Mouse (Mus musculus) neutrophil, adult 5-6 weeks (primary cell): ENCODE measurements around the gene Agpat3. TPM values are rescaled to one million over a fixed set of nuclear protein-coding genes. Genes with fewer than 3 reads are reported as not detected.
A peak's percentile ranks its signal among the peaks of the same experiment; 100 is the strongest.

ENCODE experiments used
- ATAC-seq: fragments of 151-379, 151-347 bp; 2 replicates; pipeline ENCODE4 v1.8.0; 2017; ENCODE audit warnings: mild to moderate bottlenecking, moderate TSS enrichment; ENCODE audit not compliant: insufficient number of reproducible peaks, poor library complexity, low FRiP score, severe bottlenecking; ENCODE audit errors: extremely low read depth
- total RNA-seq: library from RNA; stranded (forward); fragments of 200-1000 nt; gene quantifications from 2 replicates; pipeline ENCODE4 v1.2.3, GENCODE M21; 2017

Agpat3 gene
- total RNA-seq, 1 experiment from 2014 or later = 34.6 TPM

DNA sequence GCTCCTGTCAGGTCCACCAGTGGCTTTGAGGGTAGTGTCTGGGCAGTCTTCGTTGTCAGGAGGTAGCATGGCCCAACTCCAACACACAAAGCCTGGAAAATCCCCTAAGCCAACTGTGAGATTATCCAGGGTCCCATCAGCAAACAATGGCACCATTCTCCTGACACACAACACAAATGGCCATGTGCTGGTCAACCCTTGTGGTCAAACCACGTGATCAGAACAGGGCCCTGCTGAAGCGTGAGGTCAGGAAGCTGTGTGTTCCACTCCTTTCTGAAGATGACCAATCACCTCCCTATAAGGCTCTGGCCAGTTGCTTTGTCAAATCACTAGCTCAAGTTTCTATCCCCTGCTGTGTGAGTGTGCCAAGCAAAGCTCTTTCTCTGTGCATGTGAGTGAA is 47.3 kb downstream of the Agpat3 start:
- no peak for ATAC-seq

DNA sequence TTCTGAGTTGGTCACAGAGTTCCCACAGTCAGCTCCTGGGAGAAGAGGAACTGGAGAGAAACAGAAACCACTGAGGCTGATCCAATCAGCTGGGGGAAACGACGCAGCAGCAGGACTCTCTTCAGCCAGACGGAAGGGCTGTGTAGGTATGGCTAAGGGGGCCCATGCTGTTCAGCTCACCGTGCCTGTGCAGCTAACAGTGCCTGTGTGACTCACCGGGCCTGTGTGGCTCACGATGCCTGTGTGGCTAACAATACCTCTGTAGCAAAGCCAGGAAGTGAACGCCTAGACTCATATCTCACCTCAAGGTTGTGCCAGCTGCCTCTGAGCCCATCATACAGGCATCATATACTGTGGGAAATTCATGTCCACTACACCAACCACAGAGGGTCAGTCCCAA is 48.6 kb downstream of the Agpat3 start:
- ATAC-seq = peak; percentile 25; the same call in 1 of the 2 replicates

DNA sequence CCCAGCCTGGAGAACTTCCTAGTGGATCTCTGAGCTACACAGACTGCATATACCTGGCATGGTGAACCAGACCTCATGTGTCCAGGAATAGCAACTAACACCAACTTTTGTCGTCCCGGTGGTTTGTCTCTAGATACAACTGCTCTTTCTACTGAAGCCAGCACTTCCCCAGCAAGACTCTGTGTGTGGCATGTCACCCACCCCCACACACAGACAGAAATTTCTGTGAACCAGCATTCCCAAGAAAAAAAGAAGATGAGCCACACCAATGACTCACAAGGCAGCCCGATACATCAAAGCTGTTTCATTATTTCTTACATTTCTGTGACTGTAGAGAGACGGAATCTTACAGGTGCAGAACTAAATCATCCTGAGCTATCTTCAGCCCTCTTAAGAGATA is 52.2 kb downstream of the Agpat3 start:
- no peak for ATAC-seq

DNA sequence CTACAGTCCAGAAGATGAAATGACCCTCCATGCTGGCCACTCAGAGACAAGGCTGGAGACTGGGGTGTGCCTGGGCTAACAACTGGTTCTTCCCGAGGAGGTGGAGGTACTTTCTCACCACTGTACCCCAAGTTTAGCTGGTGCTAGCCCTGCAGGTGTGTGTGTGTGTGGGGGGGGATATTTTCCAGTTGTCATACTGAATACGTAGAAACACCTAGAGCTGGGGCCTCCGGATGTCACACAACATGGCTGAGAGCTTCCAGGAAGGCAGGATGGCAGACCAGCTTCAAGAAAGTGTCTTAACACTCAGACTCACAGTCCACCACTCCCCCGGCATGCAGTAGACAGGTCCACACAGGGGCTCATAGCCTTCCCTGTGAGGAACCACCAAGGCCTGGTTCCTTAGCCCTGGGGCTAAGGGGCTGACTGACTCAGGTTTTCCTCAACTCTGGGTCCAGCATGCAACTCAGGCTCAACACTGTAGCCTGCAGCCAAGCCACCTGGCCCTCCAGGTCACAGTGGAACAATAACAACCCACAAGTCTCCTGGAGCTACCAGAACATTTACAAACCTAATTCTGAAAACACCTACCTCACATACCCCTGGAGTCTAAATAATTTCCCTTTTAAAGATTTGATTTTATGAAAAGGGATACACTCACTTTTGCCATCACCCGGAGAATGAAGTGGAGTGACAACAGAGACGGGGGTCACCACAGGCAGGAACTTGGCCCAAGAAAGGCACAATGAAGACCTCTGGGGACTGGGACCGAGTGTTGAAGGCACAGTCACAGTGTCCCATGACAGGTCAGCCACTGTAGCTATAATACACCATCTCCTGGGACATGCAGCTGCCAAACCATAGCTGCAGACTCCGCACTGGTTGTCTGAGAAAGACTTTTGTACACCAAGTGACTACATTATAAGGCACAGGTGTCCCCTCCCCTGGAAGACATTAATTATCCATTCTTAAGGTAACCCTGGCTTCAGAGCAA is 53.3 kb downstream of the Agpat3 start:
- no peak for ATAC-seq

GRCm38 (mm10) chr10:78297576-78298484 is 54.5 kb downstream of the Agpat3 start:
- ATAC-seq = peak; percentile 92

DNA sequence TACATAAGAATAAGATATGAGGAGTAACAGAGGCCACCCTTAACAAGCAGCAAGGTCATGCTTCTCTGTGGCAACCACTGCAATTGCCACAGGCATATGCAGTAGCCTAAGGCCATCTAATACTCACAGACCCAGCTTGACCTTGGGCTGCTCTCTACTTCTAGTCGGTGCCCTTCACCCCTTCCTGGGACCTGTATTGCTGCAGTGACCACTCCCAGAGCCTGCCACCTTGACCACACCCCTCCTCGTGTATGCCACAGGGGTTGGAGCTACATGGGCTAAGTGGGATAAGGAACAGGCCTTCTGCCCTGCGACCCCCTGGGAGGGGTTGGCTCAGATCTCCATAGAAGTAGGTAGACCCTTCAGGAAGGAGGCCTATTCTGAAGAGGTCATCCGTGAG is 55.3 kb downstream of the Agpat3 start:
- no peak for ATAC-seq

DNA sequence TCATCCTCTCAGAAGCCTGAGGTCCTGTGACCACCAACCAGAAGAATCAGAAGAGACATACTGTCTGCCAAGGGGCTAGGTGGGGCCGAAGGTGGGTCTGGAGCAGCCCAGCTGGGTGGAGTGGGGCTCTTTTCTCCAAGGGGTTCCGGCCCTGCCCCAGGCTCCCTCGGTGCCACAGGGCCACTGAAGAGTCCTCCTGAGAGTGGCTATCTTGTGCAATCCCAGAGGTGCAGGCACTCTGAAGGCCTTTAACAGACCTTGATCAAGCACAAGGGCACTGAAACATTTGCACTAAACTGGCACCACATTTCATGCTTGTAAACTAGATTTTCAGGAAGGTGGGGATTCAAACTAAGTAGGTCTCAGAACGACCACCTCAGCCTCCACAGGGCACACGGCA is 55.9 kb downstream of the Agpat3 start:
- no peak for ATAC-seq

- no peak for ATAC-seq
Measured at GRCm38 (mm10) chr10:78293576-78293975, 58.7 kb downstream of the Agpat3 start.

GRCm38 (mm10) chr10:78292381-78292780 is 59.9 kb downstream of the Agpat3 start:
- no peak for ATAC-seq

GRCm38 (mm10) chr10:78290730-78291535 is 61.4 kb downstream of the Agpat3 start:
- no peak for ATAC-seq

- no peak for ATAC-seq
Measured at GRCm38 (mm10) chr10:78288896-78289295, 63.4 kb downstream of the Agpat3 start.

GRCm38 (mm10) chr10:78288135-78288534 is 64.2 kb downstream of the Agpat3 start:
- ATAC-seq = no peak

- no peak for ATAC-seq
Measured at GRCm38 (mm10) chr10:78287465-78288132, 64.7 kb downstream of the Agpat3 start.

GRCm38 (mm10) chr10:78285959-78286358 is 66.3 kb downstream of the Agpat3 start:
- no peak for ATAC-seq

GRCm38 (mm10) chr10:78285409-78285808 is 66.9 kb downstream of the Agpat3 start:
- ATAC-seq = no peak

DNA sequence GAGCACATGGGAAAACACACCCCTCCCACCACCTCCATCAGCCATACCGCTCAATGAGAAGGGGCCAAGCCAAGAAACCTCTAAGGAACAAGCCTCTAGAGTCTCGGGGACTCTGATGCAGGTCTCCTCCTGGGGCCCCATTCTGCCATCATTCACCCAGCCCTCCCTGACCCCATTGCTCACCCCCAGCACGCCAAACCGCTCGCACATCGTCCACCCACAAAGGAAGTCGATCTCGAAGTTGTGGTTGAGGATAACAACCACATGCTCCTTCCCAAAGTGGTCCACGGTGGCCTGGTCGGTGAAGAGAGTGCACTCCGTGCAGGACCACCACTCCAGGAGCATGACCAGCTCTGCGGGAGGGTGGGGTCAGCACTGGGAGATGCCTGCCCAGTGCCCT is 67.5 kb downstream of the Agpat3 start:
- ATAC-seq = no peak

DNA sequence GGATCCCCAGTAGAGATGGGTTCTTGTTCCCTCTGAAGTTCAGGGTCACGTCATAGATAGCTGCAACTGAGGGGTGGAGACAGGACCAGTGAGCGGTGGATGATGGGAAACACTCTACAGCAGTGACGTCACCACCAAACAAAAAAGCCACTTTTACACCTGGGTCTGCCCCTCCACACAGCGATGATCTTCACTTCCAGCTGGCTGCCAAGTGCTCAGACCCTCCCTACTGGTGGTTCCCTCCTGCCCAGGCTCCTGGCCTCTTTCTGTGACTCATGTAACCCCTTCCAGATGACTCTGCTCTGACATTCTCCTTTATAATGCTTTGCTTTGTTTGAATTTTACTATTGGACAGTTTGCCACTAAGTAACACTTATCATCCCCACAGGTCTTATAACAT is 69.9 kb downstream of the Agpat3 start:
- no peak for ATAC-seq

DNA sequence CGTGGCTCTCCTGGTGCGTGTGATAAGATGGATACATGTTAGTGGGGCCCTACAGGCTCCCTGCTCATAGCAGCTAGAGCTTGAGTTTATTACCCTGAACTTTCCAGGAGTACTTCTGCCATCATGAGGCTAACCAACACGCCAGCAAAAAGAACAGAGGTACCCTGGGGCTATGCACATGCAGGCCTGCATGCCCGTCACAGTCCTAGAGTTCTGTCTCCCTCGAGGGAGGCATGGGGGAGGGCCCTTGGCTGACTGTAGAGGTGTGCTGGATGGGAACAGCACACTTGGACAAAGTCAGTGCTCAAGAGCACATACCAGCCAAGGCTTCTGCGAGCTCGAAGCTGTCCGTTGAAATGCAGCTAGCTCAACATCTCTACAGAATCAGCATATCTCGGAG is 71.8 kb downstream of the Agpat3 start:
- no peak for ATAC-seq
